Mouse (Mus musculus): ENCODE data around the gene Gm45785. TPM values are rescaled to one million over a fixed set of nuclear protein-coding genes. Genes with fewer than 3 reads are reported as not detected.

Gm45785 gene
- polyA plus RNA-seq, 1 experiment: not detected

- Histone ChIP-seq H3K4me3 (ENCODE audit: insufficient read depth, poor library complexity, severe bottlenecking) (no peak overlapping the region), H3K27me3 (ENCODE audit: control insufficient read depth, insufficient read depth, insufficient read length) (no peaks in the 10 kb centered on the region), H3ac (ENCODE audit: control insufficient read depth, insufficient read length, low read depth) (no peak overlapping the region), H3K79me2 (ENCODE audit: control insufficient read depth, insufficient read depth) (no peaks in the 10 kb centered on the region), H3K79me3 (ENCODE audit: low read depth) (no peaks in the 10 kb centered on the region), H3K36me3 (ENCODE audit: control insufficient read depth, insufficient read depth) (no peaks in the 10 kb centered on the region)
- no peak for TF ChIP-seq MYOD1 (IDR thresholded peaks at IDR 0.05; ENCODE audit: control insufficient read depth, insufficient read length, low read depth)
- TF ChIP-seq CEBPB (IDR thresholded peaks at IDR 0.05; ENCODE audit: low read depth): no peak
- TF ChIP-seq CTCF (IDR thresholded peaks at IDR 0.05; ENCODE audit: control insufficient read depth, insufficient read depth, insufficient read length): no peak
- TF ChIP-seq USF1 (IDR thresholded peaks at IDR 0.05; ENCODE audit: low read depth): no peak
- TF ChIP-seq MAX (IDR thresholded peaks at IDR 0.05): no peak
- TF ChIP-seq FOSL1 (IDR thresholded peaks at IDR 0.05; ENCODE audit: insufficient read depth, low read length, poor library complexity, severe bottlenecking): no peak
- no peak for TF ChIP-seq MYOG (IDR thresholded peaks at IDR 0.05; ENCODE audit: control insufficient read depth, extremely low read depth, insufficient read length)
Measured at GRCm38 (mm10) chr7:140822731-140823130, 33.4 kb downstream of the Gm45785 start.

DNA sequence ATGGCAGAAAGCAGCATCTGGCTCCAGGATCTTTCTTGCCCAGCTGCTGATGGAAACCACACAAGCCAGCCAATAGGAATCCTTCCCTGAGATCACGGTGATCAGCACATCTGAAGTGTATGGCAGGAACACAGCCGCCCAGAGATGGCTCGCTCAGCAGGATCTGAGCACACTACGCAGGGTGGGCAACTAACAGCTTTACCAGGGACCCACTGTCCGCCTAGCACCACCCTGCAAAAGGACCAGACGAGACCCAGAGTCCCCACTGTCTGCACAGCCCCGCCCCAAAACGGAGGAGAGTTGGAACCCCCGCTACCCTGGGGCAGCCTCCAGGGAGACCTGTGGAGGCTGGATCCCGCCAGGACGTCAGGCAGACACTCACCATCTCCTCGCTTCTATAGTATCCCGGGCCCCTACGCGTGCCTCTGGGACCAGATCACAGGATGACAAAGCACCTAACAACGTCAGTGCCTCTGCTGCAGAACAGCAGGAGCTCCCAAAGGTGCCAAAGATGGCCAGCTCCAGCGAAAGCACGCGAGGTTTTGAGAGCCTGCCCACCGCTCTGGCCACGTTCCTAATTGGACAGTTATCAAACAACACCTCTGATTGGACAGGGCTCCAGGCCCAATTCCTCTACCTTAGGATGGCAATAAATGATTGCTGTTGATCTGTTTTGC is 34.3 kb downstream of the Gm45785 start, which contains the start of gene Zfp941:
TSS of gene Zfp941 (minus strand) at position 526 of the 677 bp plus-strand sequence.
- Histone ChIP-seq H3K79me3 (ENCODE audit: low read depth) (no peaks in the 10 kb centered on the region), H3ac (ENCODE audit: control insufficient read depth, insufficient read length, low read depth) (peak within 1 kb of the TSS; percentile 41), H3K79me2 (ENCODE audit: control insufficient read depth, insufficient read depth) (no peaks in the 10 kb centered on the region), H3K4me3 (ENCODE audit: insufficient read depth, poor library complexity, severe bottlenecking) (no peak within 1 kb of the TSS), H3K27me3 (ENCODE audit: control insufficient read depth, insufficient read depth, insufficient read length) (no peaks in the 10 kb centered on the region), H3K36me3 (ENCODE audit: control insufficient read depth, insufficient read depth) (no peaks in the 10 kb centered on the region)
- TF ChIP-seq FOSL1 (IDR thresholded peaks at IDR 0.05; ENCODE audit: insufficient read depth, low read length, poor library complexity, severe bottlenecking) (no peak), MYOD1 (IDR thresholded peaks at IDR 0.05; ENCODE audit: control insufficient read depth, insufficient read length, low read depth) (no peak), MAX (IDR thresholded peaks at IDR 0.05) (no peak), MYOG (IDR thresholded peaks at IDR 0.05; ENCODE audit: control insufficient read depth, extremely low read depth, insufficient read length) (no peak), CTCF (IDR thresholded peaks at IDR 0.05; ENCODE audit: control insufficient read depth, insufficient read depth, insufficient read length) (no peak), CEBPB (IDR thresholded peaks at IDR 0.05; ENCODE audit: low read depth) (no peak), USF1 (IDR thresholded peaks at IDR 0.05; ENCODE audit: low read depth) (no peak)

GRCm38 (mm10) chr7:140821305-140821652 is 34.9 kb downstream of the Gm45785 start:
- H3K36me3 ChIP-seq (ENCODE audit: control insufficient read depth, insufficient read depth): no peaks in the 10 kb centered on the region
- no peaks in the 10 kb centered on the region for H3K27me3 ChIP-seq (ENCODE audit: control insufficient read depth, insufficient read depth, insufficient read length)
- H3K79me3 ChIP-seq (ENCODE audit: low read depth): no peaks in the 10 kb centered on the region
- TF ChIP-seq FOSL1 (IDR thresholded peaks at IDR 0.05; ENCODE audit: insufficient read depth, low read length, poor library complexity, severe bottlenecking): no peak
- no peak for TF ChIP-seq MAX (IDR thresholded peaks at IDR 0.05)
- TF ChIP-seq MYOD1 (IDR thresholded peaks at IDR 0.05; ENCODE audit: control insufficient read depth, insufficient read length, low read depth): no peak
- TF ChIP-seq CTCF (IDR thresholded peaks at IDR 0.05; ENCODE audit: control insufficient read depth, insufficient read depth, insufficient read length): no peak
- no peak for TF ChIP-seq CEBPB (IDR thresholded peaks at IDR 0.05; ENCODE audit: low read depth)
- TF ChIP-seq USF1 (IDR thresholded peaks at IDR 0.05; ENCODE audit: low read depth): no peak
- TF ChIP-seq MYOG (IDR thresholded peaks at IDR 0.05; ENCODE audit: control insufficient read depth, extremely low read depth, insufficient read length): no peak
- H3K79me2 ChIP-seq (ENCODE audit: control insufficient read depth, insufficient read depth): no peaks in the 10 kb centered on the region
- H3ac ChIP-seq (ENCODE audit: control insufficient read depth, insufficient read length, low read depth): no peak overlapping the region
- H3K4me3 ChIP-seq (ENCODE audit: insufficient read depth, poor library complexity, severe bottlenecking): no peak overlapping the region

DNA sequence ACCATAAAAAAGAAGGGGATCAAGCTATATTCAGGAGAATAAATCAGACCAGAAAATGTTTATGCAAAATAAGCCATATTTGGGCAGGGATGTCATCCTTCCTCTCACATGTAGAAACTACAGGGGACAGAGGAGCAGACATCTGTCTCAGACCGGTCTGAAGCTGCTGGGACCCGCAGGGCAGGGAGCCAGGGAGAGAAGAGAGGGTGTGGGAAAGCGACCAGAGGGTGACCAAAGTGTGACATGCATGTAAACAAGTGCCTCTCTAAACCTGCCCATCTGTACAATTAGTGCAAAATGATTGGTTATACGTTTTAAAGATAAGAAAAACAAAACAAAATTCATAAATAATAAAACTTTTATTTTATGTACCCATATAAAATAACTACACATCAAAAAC is 36.0 kb downstream of the Gm45785 start:
- no peaks in the 10 kb centered on the region for H3K79me3 ChIP-seq (ENCODE audit: low read depth)
- H3K79me2 ChIP-seq (ENCODE audit: control insufficient read depth, insufficient read depth): no peaks in the 10 kb centered on the region
- H3ac ChIP-seq (ENCODE audit: control insufficient read depth, insufficient read length, low read depth): no peak overlapping the region
- no peak overlapping the region for H3K4me3 ChIP-seq (ENCODE audit: insufficient read depth, poor library complexity, severe bottlenecking)
- no peaks in the 10 kb centered on the region for H3K36me3 ChIP-seq (ENCODE audit: control insufficient read depth, insufficient read depth)
- no peak for TF ChIP-seq USF1 (IDR thresholded peaks at IDR 0.05; ENCODE audit: low read depth)
- TF ChIP-seq FOSL1 (IDR thresholded peaks at IDR 0.05; ENCODE audit: insufficient read depth, low read length, poor library complexity, severe bottlenecking): no peak
- no peak for TF ChIP-seq CTCF (IDR thresholded peaks at IDR 0.05; ENCODE audit: control insufficient read depth, insufficient read depth, insufficient read length)
- TF ChIP-seq MYOD1 (IDR thresholded peaks at IDR 0.05; ENCODE audit: control insufficient read depth, insufficient read length, low read depth): no peak
- TF ChIP-seq CEBPB (IDR thresholded peaks at IDR 0.05; ENCODE audit: low read depth): no peak
- TF ChIP-seq MAX (IDR thresholded peaks at IDR 0.05): no peak
- H3K27me3 ChIP-seq (ENCODE audit: control insufficient read depth, insufficient read depth, insufficient read length): no peaks in the 10 kb centered on the region

DNA sequence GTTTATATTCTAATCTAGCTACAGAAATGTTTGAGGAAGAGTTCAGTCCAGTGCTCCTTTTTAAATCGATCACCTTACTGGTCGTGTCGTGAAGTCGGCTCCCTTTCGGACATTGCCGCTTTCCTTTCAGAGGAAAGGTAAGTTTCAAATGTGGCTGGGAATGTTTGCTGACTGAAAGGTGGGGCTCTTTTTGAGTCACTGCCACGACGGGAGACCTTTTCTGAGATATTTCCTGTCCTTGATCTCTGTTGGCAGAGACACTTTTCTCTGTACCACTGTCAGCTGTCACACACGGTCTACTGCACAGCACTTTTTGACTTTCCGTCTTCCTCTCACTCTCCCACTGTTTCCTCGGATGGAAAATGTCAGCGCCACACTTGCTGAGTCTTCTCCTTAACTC is 43.3 kb downstream of the Gm45785 start:
- Histone ChIP-seq H3ac (ENCODE audit: control insufficient read depth, insufficient read length, low read depth) (no peak overlapping the region), H3K27me3 (ENCODE audit: control insufficient read depth, insufficient read depth, insufficient read length) (no peaks in the 10 kb centered on the region), H3K4me3 (ENCODE audit: insufficient read depth, poor library complexity, severe bottlenecking) (no peak overlapping the region), H3K79me2 (ENCODE audit: control insufficient read depth, insufficient read depth) (no peaks in the 10 kb centered on the region), H3K79me3 (ENCODE audit: low read depth) (no peaks in the 10 kb centered on the region), H3K36me3 (ENCODE audit: control insufficient read depth, insufficient read depth) (no peaks in the 10 kb centered on the region)
- TF ChIP-seq MAX (IDR thresholded peaks at IDR 0.05) (no peak), USF1 (IDR thresholded peaks at IDR 0.05; ENCODE audit: low read depth) (no peak), CEBPB (IDR thresholded peaks at IDR 0.05; ENCODE audit: low read depth) (no peak), FOSL1 (IDR thresholded peaks at IDR 0.05; ENCODE audit: insufficient read depth, low read length, poor library complexity, severe bottlenecking) (no peak), MYOG (IDR thresholded peaks at IDR 0.05; ENCODE audit: control insufficient read depth, extremely low read depth, insufficient read length) (no peak), MYOD1 (IDR thresholded peaks at IDR 0.05; ENCODE audit: control insufficient read depth, insufficient read length, low read depth) (no peak), CTCF (IDR thresholded peaks at IDR 0.05; ENCODE audit: control insufficient read depth, insufficient read depth, insufficient read length) (no peak)
